In genomic region chr11:23305673-23306608, GRCm38 (mm10) we compare ENCODE assay signal across 8 mouse cellular contexts. TPM values are rescaled to one million over a fixed set of nuclear protein-coding genes. Genes with fewer than 3 reads are reported as not detected.
DNase-seq lines count a peak whose midpoint lies in the region; ATAC-seq lines count a peak whose summit lies in the region.

No protein-coding gene starts in this region.

- peak; percentile 95 for ATAC-seq in common myeloid progenitor, adult 5-6 weeks (replicated peaks; ENCODE audit: low read depth, poor library complexity, severe bottlenecking)
- peak; percentile 96 for ATAC-seq in megakaryocyte progenitor cell, adult 5-6 weeks (replicated peaks; ENCODE audit: poor library complexity)

- DNase-seq in ZHBTc4 (ENCODE audit: low read depth, low spot score), result peak; percentile 96
- peak; percentile 89 to 96 for DNase-seq in gastrocnemius, adult 8-10 months (ENCODE audit: low spot score in 2 of 2)
- peak; percentile 97 for DNase-seq in induced T-regulatory cell, adult 2 months (ENCODE audit: low read depth)
- peak; percentile 90 to 93 for DNase-seq in left cerebral cortex, adult 9 months (ENCODE audit: low spot score in 2 of 2)
- peak; percentile 97 for DNase-seq in right cerebral cortex, postnatal 14 days
- DNase-seq in urinary bladder, postnatal 36 days (ENCODE audit: low spot score in 2 of 2), result peak; percentile 91 to 96

RNA-seq across cellular contexts. Expression of gene Usp34, which starts 0.8 kb away (rescaled TPM):
- 67.6 and 81.4 TPM in 2 replicates for total RNA-seq in common myeloid progenitor, adult 5-6 weeks (2017)
- 10 to 100 TPM; 37.3 to 53.5 (median 43.3) TPM for total RNA-seq in gastrocnemius, adult 8-10 months (2022)
- total RNA-seq in megakaryocyte progenitor cell, adult 5-6 weeks (2015), result 62.5 and 67.2 TPM in 2 replicates
- 34.1 and 48.3 TPM in 2 replicates for total RNA-seq in megakaryocyte progenitor cell, adult 5-6 weeks (2017)

RNA-seq across cellular contexts. Expression of gene Xpo1, which starts 50.1 kb away (rescaled TPM):
- total RNA-seq in common myeloid progenitor, adult 5-6 weeks (2017), result 250 and 261 TPM in 2 replicates
- 10 to 100 TPM; 20.9 to 31.6 (median 24.3) TPM for total RNA-seq in gastrocnemius, adult 8-10 months (2022)
- 139 and 148 TPM in 2 replicates for total RNA-seq in megakaryocyte progenitor cell, adult 5-6 weeks (2015)
- total RNA-seq in megakaryocyte progenitor cell, adult 5-6 weeks (2017), result 214 and 253 TPM in 2 replicates

Comparison
In these comparisons a context has a peak if more than half of its experiments do, and no peak if none do; other contexts are left out.
1. Peak in every context shown above with its lines: DNase-seq and ATAC-seq.